Mouse (Mus musculus): ENCODE measurements around the gene Gm3404. TPM values are rescaled to one million over a fixed set of nuclear protein-coding genes. Genes with fewer than 3 reads are reported as not detected.
"Not testable (repeated sequence)": the region's sequence is repeated elsewhere in the genome, so short reads cannot be mapped to it uniquely, and the experiment has no call there.

The Gm3404 gene
- polyA plus RNA-seq, 1 experiment from 2014 or later: not detected

- Histone ChIP-seq H3K9ac (ENCODE audit: low read length) (no peak overlapping the region), H3K27me3 (ENCODE audit: control insufficient read depth, insufficient read depth, low read length) (no peaks in the 10 kb centered on the region), H3K36me3 (ENCODE audit: control insufficient read depth, insufficient read depth, low read length) (no peaks in the 10 kb centered on the region), H3K4me1 (ENCODE audit: control insufficient read depth, insufficient read depth, low read length) (no peaks in the 10 kb centered on the region), H3K9me3 (ENCODE audit: control insufficient read depth, low read length) (no peaks in the 10 kb centered on the region), H3K4me2 (no peak overlapping the region), H3K4me3 (ENCODE audit: low read depth, low read length) (no peak overlapping the region), H3K27ac (ENCODE audit: low read depth, low read length) (no peak overlapping the region)
- WGBS: 81% methylated on average over 1 of the region's 1 CpGs
- DNase-seq (ENCODE audit: low spot score, missing footprints) (no peak), ATAC-seq (ENCODE audit: low FRiP score) (no peak)
Measured at GRCm38 (mm10) chr5:146564259-146564658, 38.7 kb downstream of the Gm3404 start.

- H3K27me3 ChIP-seq (ENCODE audit: control insufficient read depth, insufficient read depth, low read length): no peaks in the 10 kb centered on the region
- 59% methylated on average over 4 of the region's 4 CpGs for WGBS
- H3K4me1 ChIP-seq (ENCODE audit: control insufficient read depth, insufficient read depth, low read length): no peaks in the 10 kb centered on the region
- H3K9ac ChIP-seq (ENCODE audit: low read length): no peak overlapping the region
- no peaks in the 10 kb centered on the region for H3K9me3 ChIP-seq (ENCODE audit: control insufficient read depth, low read length)
- DNase-seq (ENCODE audit: low spot score, missing footprints): peak; percentile 94
- H3K4me3 ChIP-seq (ENCODE audit: low read depth, low read length): no peak overlapping the region
- no peaks in the 10 kb centered on the region for H3K36me3 ChIP-seq (ENCODE audit: control insufficient read depth, insufficient read depth, low read length)
- no peak overlapping the region for H3K4me2 ChIP-seq
- no peak for ATAC-seq (ENCODE audit: low FRiP score)
- no peak overlapping the region for H3K27ac ChIP-seq (ENCODE audit: low read depth, low read length)
Measured at GRCm38 (mm10) chr5:146567054-146567453, 41.5 kb downstream of the Gm3404 start.

DNA sequence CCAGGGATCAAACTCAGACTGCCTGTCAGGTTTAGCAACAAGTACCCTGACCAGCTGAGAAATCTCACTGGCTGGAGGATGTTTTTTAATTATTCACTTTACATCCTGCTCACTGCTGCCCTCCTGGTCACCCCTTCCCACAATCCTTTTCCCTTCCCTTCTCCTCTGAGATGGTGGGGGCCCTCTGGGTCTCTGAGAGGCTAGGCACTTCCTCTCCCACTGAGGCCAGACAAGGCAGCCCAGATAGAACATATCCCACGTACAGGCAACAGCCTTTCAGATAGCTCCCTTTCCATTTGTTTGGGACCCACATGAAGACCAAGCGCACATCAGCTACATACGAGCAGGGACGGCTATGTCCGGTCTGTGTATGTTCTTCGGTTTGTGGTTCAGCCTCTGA, 44.6 kb downstream of the Gm3404 start:
- ATAC-seq (ENCODE audit: low FRiP score); H3K9ac ChIP-seq (ENCODE audit: low read length); H3K9me3 ChIP-seq (ENCODE audit: control insufficient read depth, low read length); H3K4me3 ChIP-seq (ENCODE audit: low read depth, low read length); DNase-seq (ENCODE audit: low spot score, missing footprints); H3K4me2 ChIP-seq; H3K36me3 ChIP-seq (ENCODE audit: control insufficient read depth, insufficient read depth, low read length); H3K27me3 ChIP-seq (ENCODE audit: control insufficient read depth, insufficient read depth, low read length); H3K27ac ChIP-seq (ENCODE audit: low read depth, low read length); H3K4me1 ChIP-seq (ENCODE audit: control insufficient read depth, insufficient read depth, low read length): not testable (repeated sequence)
- WGBS: 91% methylated on average over 6 of the region's 6 CpGs

DNA sequence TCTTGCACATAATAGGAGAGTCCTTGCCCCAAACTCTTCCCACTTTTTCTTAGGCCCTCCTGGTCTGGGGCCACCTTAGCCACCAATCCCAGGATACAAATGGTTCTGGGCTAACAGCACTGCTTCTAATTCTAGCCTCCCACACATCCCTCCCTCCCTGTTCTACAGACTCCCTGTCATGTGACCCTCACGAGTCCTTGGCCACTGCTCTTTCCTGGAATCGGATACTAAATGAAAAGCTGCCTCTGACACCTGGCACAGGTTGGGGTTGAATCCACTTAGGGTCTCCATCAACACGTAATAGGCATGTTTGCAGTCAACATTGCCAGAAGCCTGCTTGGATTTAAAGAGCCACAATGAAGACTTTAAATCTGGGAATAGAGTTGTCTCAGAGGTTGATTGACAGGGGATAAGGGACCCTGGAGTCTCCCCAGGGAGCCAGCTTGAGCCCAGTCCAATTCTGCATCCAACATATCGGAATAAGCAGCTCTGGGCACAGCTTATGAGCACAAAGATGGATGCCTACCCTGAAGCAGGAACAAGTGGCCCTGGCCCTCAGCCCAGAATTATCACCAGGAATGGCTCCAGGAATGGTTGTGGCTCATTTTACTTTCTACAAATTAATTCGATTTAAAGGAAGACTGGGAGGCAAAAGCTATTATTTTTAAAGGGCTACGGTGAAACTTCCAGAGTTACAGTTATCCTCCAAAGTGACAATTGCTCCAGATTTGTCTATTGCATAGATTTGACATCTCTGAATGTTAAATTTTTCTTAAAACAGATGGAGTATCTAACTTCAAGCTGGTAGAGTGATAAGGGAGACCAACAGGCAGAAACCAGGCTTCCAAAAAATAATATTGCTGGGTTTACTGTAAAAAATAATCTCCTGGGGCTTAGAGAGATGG, 46.5 kb downstream of the Gm3404 start:
- H3K27me3 ChIP-seq (ENCODE audit: control insufficient read depth, insufficient read depth, low read length); ATAC-seq (ENCODE audit: low FRiP score); H3K4me3 ChIP-seq (ENCODE audit: low read depth, low read length); H3K36me3 ChIP-seq (ENCODE audit: control insufficient read depth, insufficient read depth, low read length); H3K9ac ChIP-seq (ENCODE audit: low read length); DNase-seq (ENCODE audit: low spot score, missing footprints); H3K4me2 ChIP-seq; H3K9me3 ChIP-seq (ENCODE audit: control insufficient read depth, low read length); H3K27ac ChIP-seq (ENCODE audit: low read depth, low read length); H3K4me1 ChIP-seq (ENCODE audit: control insufficient read depth, insufficient read depth, low read length): not testable (repeated sequence)
- WGBS: 75% methylated on average over 6 of the region's 6 CpGs

GRCm38 (mm10) chr5:146572735-146573042, 47.1 kb downstream of the Gm3404 start:
- DNase-seq (ENCODE audit: low spot score, missing footprints); H3K4me2 ChIP-seq; H3K36me3 ChIP-seq (ENCODE audit: control insufficient read depth, insufficient read depth, low read length); H3K9ac ChIP-seq (ENCODE audit: low read length); ATAC-seq (ENCODE audit: low FRiP score); H3K27me3 ChIP-seq (ENCODE audit: control insufficient read depth, insufficient read depth, low read length); H3K4me3 ChIP-seq (ENCODE audit: low read depth, low read length); H3K9me3 ChIP-seq (ENCODE audit: control insufficient read depth, low read length); H3K4me1 ChIP-seq (ENCODE audit: control insufficient read depth, insufficient read depth, low read length); H3K27ac ChIP-seq (ENCODE audit: low read depth, low read length): not testable (repeated sequence)
- 95% methylated on average over 4 of the region's 4 CpGs for WGBS

DNA sequence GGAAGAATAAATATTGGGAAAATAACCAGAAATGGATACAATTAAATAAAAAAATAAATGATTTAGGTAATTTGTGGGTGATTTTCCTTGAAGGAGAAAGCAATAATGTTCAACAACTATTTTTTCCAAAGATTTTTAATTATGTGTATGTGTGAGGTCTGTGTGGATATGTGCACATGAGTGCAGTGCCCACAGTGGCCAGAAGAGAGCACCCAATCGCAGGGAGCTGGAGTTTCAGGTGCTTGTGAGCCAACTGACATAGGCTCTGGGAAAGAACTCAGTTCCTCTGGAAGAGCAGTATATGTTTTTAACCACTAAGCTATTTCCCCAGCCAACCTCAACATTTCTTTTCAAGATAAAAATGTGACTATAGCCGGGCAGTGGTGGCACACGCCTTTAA, 51.1 kb downstream of the Gm3404 start:
- no peak for DNase-seq (ENCODE audit: low spot score, missing footprints)
- no peaks in the 10 kb centered on the region for H3K9me3 ChIP-seq (ENCODE audit: control insufficient read depth, low read length)
- H3K4me2 ChIP-seq: no peak overlapping the region
- H3K4me1 ChIP-seq (ENCODE audit: control insufficient read depth, insufficient read depth, low read length): no peaks in the 10 kb centered on the region
- WGBS: 88% methylated on average over 3 of the region's 3 CpGs
- no peak overlapping the region for H3K9ac ChIP-seq (ENCODE audit: low read length)
- no peak overlapping the region for H3K27ac ChIP-seq (ENCODE audit: low read depth, low read length)
- ATAC-seq (ENCODE audit: low FRiP score): no peak
- H3K27me3 ChIP-seq (ENCODE audit: control insufficient read depth, insufficient read depth, low read length): no peaks in the 10 kb centered on the region
- H3K4me3 ChIP-seq (ENCODE audit: low read depth, low read length): no peak overlapping the region
- no peaks in the 10 kb centered on the region for H3K36me3 ChIP-seq (ENCODE audit: control insufficient read depth, insufficient read depth, low read length)

Other genes starting within 250 kb of the Gm3404 start
- 6.3 and 6.4 TPM in 2 replicates for gene Wasf3, start 140.8 kb upstream of the Gm3404 start, polyA plus RNA-seq (2014; fragmentation: Nextera tagmentation; extraction: Ambion mirVana)
- gene Gm6408, start 43.8 kb upstream of the Gm3404 start, polyA plus RNA-seq (2014; fragmentation: Nextera tagmentation; extraction: Ambion mirVana): not detected in 2 replicates
- gene Gm6370, start 34.4 kb upstream of the Gm3404 start, polyA plus RNA-seq (2014; fragmentation: Nextera tagmentation; extraction: Ambion mirVana): not detected in 2 replicates
- not detected in 2 replicates for gene 4930449I24Rik, start 23.4 kb upstream of the Gm3404 start, polyA plus RNA-seq (2014; fragmentation: Nextera tagmentation; extraction: Ambion mirVana)
- gene Gm3402, start 11.7 kb upstream of the Gm3404 start, polyA plus RNA-seq (2014; fragmentation: Nextera tagmentation; extraction: Ambion mirVana): not detected in 2 replicates
- gene Gm3409, start 11.8 kb downstream of the Gm3404 start, polyA plus RNA-seq (2014; fragmentation: Nextera tagmentation; extraction: Ambion mirVana): not detected in 2 replicates
- not detected in 2 replicates for gene Gm3415, start 30.3 kb downstream of the Gm3404 start, polyA plus RNA-seq (2014; fragmentation: Nextera tagmentation; extraction: Ambion mirVana)
- 0.36 and 0.39 TPM in 2 replicates for gene Gpr12, start 59.4 kb downstream of the Gm3404 start, polyA plus RNA-seq (2014; fragmentation: Nextera tagmentation; extraction: Ambion mirVana)